Mouse (Mus musculus): Measurements from ENCODE around the gene Ahdc1. TPM values are rescaled to one million over a fixed set of nuclear protein-coding genes. Genes with fewer than 3 reads are reported as not detected.

The Ahdc1 gene
- polyA plus RNA-seq, 1 experiment from 2014 or later = 13.0 TPM

GRCm38 (mm10) chr4:133038521-133039115, 27.6 kb downstream of the Ahdc1 start:
- peak; percentile 79 for DNase-seq (ENCODE audit: low spot score)
- peaks cover 83% of the 10 kb centered on the region for H3K4me1 ChIP-seq
- H3K36me3 ChIP-seq = peaks cover 27% of the 10 kb centered on the region
- peak overlapping the region; percentile 79 for H3K4me3 ChIP-seq
- H3K9me3 ChIP-seq (replicated peaks) = no peaks in the 10 kb centered on the region
- H3K27ac ChIP-seq = peak overlapping the region; percentile 93
- under 1% methylated on average over 70 of the region's 76 CpGs for WGBS
- peaks cover 8% of the 10 kb centered on the region; the same call in 1 of the 2 replicates for H3K27me3 ChIP-seq (ENCODE audit: low read depth, poor library complexity, severe bottlenecking)

DNA sequence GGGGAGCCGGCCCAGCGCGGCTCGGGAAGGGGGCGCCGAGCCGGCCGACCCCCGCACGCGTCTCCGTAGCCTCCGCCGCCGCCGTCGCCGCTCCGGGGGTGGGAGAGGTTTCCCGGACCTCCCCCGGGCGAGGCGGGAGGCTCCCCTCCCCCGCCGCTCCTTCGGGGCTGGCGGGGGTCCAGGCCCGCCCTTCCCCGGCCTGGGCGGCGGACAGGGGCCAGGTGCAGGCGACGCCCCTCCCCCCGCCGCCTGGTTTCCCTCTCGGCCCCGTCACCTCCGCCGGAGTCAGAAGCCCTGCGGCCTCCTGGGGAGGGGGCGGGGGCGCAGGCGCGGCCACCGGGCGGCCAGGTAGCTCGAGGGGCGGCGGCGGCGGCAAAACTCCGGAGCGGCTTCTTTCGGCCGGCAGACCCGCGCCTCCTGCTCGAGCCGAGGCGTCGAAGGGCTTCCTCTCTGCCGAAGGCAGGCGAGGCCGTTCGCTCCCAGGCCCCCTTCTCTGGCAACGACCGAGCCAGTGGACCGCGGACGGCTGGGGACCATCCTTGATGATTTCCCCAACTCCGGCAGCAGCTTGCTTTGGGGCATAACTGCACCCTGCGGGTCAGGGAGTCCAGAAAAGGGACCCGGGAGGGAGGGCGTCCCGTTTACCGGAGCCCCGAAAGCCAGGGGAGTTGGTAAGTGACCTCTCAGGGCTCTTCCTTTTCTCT, 28.2 kb downstream of the Ahdc1 start:
- Histone ChIP-seq H3K9me3 (replicated peaks) (no peaks in the 10 kb centered on the region), H3K27ac (peak overlapping the region; percentile 93), H3K4me1 (peaks cover 89% of the 10 kb centered on the region), H3K36me3 (peaks cover 22% of the 10 kb centered on the region), H3K27me3 (ENCODE audit: low read depth, poor library complexity, severe bottlenecking) (peaks cover 8% of the 10 kb centered on the region; the same call in 1 of the 2 replicates), H3K4me3 (peak overlapping the region; percentile 79)
- WGBS = under 1% methylated on average over 69 of the region's 77 CpGs
- peak; percentile 80 for DNase-seq (ENCODE audit: low spot score)

GRCm38 (mm10) chr4:133039832-133040231, 28.8 kb downstream of the Ahdc1 start:
- DNase-seq (ENCODE audit: low spot score) = no peak
- no peaks in the 10 kb centered on the region for H3K9me3 ChIP-seq (replicated peaks)
- 1% methylated on average over 18 of the region's 18 CpGs for WGBS

GRCm38 (mm10) chr4:133040241-133040904, 29.3 kb downstream of the Ahdc1 start:
- Histone ChIP-seq H3K4me3 (peak overlapping the region; percentile 79), H3K4me1 (peaks cover 92% of the 10 kb centered on the region), H3K27me3 (ENCODE audit: low read depth, poor library complexity, severe bottlenecking) (peaks cover 8% of the 10 kb centered on the region; the same call in 1 of the 2 replicates), H3K36me3 (peaks cover 13% of the 10 kb centered on the region; the same call in 1 of the 2 replicates), H3K27ac (peak overlapping the region; percentile 93), H3K9me3 (replicated peaks) (no peaks in the 10 kb centered on the region)
- 17% methylated on average over 14 of the region's 14 CpGs for WGBS
- DNase-seq (ENCODE audit: low spot score) = no peak

More at GRCm38 (mm10) chr4:133039832-133040231, 28.8 kb downstream of the Ahdc1 start:
- H3K27ac ChIP-seq = peak overlapping the region; percentile 93
- peaks cover 17% of the 10 kb centered on the region; the same call in 1 of the 2 replicates for H3K36me3 ChIP-seq
- H3K27me3 ChIP-seq (ENCODE audit: low read depth, poor library complexity, severe bottlenecking) = peaks cover 8% of the 10 kb centered on the region; the same call in 1 of the 2 replicates
- peak overlapping the region; percentile 79 for H3K4me3 ChIP-seq
- peaks cover 91% of the 10 kb centered on the region for H3K4me1 ChIP-seq

DNA sequence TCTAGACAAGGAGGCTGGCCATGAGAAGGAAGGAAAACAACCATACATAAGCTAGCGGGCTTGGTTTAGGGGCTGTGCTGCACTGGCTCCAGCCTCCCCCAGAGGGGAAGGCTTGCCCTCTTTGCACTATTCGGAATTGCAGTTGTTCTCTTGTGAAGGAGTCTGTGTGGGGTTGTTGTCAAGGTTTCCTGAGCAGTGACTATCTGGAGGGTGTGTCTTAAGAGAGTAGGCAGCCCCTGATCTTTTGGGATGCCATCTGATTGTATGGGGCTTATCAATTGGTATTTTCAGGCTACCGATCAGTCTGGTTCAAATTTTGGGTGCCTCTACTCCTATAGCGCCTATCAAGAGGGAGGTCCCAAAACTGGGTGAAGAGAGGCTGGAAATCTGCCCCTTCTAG, 31.2 kb downstream of the Ahdc1 start:
- peak; percentile 49 for DNase-seq (ENCODE audit: low spot score)
- H3K9me3 ChIP-seq (replicated peaks) = no peaks in the 10 kb centered on the region
- H3K4me3 ChIP-seq = peak overlapping the region; percentile 79
- WGBS = 4% methylated on average over 4 of the region's 4 CpGs
- peaks cover 6% of the 10 kb centered on the region; the same call in 1 of the 2 replicates for H3K36me3 ChIP-seq
- H3K4me1 ChIP-seq = peaks cover 100% of the 10 kb centered on the region
- peaks cover 6% of the 10 kb centered on the region; the same call in 1 of the 2 replicates for H3K27me3 ChIP-seq (ENCODE audit: low read depth, poor library complexity, severe bottlenecking)
- peak overlapping the region; percentile 88 for H3K27ac ChIP-seq

DNA sequence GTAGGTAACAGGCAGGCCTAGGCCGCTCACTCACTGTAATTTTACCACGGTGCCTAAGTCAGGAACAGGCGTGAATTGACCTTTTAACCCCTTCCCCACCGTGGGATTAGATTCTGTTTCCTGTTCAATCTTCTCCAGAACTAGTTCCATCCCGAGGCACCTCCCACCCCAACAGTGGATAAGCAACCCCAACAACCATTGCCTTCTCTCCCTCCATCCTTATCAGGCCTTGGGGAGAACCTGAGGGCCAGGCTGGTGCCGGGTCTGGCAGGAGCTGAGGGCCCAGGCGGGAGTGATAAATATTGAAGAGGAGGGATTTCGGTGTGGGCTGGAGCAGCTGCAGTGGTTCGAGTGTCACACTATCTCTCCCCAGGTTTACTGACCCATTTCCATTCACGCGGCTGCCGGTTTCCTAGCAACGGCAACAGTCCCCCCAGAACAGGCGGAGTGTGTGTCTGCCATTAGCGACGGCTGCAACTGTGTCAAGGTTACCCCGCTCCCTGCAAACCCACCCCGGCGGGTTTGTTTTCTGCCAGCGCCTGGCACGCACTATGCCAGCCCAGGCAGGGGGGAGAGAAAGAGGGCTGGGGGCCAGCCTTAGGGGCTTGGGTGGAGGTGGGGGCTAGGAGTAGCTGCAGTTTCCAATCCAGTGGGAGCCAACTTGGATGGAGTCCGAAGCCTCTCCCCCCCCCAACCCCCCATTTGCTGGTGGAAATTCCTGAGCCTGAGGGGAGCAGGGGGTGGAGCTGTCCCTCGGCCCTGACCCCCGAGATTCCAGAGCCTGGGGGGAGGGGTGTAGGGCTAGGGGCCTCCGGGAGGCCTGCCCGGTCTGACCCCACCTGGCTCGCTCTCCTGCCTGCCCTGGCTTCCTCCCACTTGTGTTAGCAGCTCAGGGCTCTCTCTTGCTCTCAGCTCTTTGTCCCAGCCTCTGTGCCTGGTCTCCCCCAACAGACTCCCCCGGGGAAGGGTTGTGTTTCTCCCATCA, 31.9 kb downstream of the Ahdc1 start:
- peaks cover 3% of the 10 kb centered on the region; the same call in 1 of the 2 replicates for H3K36me3 ChIP-seq
- H3K4me3 ChIP-seq = peak overlapping the region; percentile 79
- peak; percentile 73 for DNase-seq (ENCODE audit: low spot score)
- peaks cover 100% of the 10 kb centered on the region for H3K4me1 ChIP-seq
- no peaks in the 10 kb centered on the region for H3K9me3 ChIP-seq (replicated peaks)
- no peaks in the 10 kb centered on the region for H3K27me3 ChIP-seq (ENCODE audit: low read depth, poor library complexity, severe bottlenecking)
- under 1% methylated on average over 28 of the region's 28 CpGs for WGBS
- peak overlapping the region; percentile 88 for H3K27ac ChIP-seq

- peak; percentile 47 for DNase-seq (ENCODE audit: low spot score)
- peak overlapping the region; percentile 79 for H3K4me3 ChIP-seq
- WGBS = 10% methylated on average over 6 of the region's 6 CpGs
- H3K9me3 ChIP-seq (replicated peaks) = no peaks in the 10 kb centered on the region
- peaks cover 100% of the 10 kb centered on the region for H3K4me1 ChIP-seq
- no peaks in the 10 kb centered on the region for H3K27me3 ChIP-seq (ENCODE audit: low read depth, poor library complexity, severe bottlenecking)
- H3K36me3 ChIP-seq = peaks cover 3% of the 10 kb centered on the region; the same call in 1 of the 2 replicates
- H3K27ac ChIP-seq = peak overlapping the region; percentile 88
Measured at GRCm38 (mm10) chr4:133043798-133044646, 33.0 kb downstream of the Ahdc1 start.

GRCm38 (mm10) chr4:133044647-133045094, 33.6 kb downstream of the Ahdc1 start:
- 0% methylated on average over 6 of the region's 6 CpGs for WGBS
- Histone ChIP-seq H3K27ac (peak overlapping the region; percentile 88), H3K27me3 (ENCODE audit: low read depth, poor library complexity, severe bottlenecking) (no peaks in the 10 kb centered on the region), H3K9me3 (replicated peaks) (no peaks in the 10 kb centered on the region), H3K4me1 (peaks cover 100% of the 10 kb centered on the region), H3K4me3 (peak overlapping the region; percentile 79), H3K36me3 (0 out of 2 replicates have a peak, but pooled peaks cover 4% of the 10 kb centered on the region)
- peak; percentile 52 for DNase-seq (ENCODE audit: low spot score)

GRCm38 (mm10) chr4:133045771-133046474, 34.9 kb downstream of the Ahdc1 start:
- Histone ChIP-seq H3K9me3 (replicated peaks) (no peaks in the 10 kb centered on the region), H3K27me3 (ENCODE audit: low read depth, poor library complexity, severe bottlenecking) (no peaks in the 10 kb centered on the region), H3K27ac (peak overlapping the region; percentile 88), H3K36me3 (0 out of 2 replicates have a peak, but pooled peaks cover 4% of the 10 kb centered on the region), H3K4me1 (peaks cover 100% of the 10 kb centered on the region), H3K4me3 (peak overlapping the region; percentile 23; the same call in 1 of the 2 replicates)
- peak; percentile 33 for DNase-seq (ENCODE audit: low spot score)
- WGBS = 32% methylated on average over 11 of the region's 11 CpGs

- peak overlapping the region; percentile 23 for H3K4me3 ChIP-seq
- no peaks in the 10 kb centered on the region for H3K9me3 ChIP-seq (replicated peaks)
- peak overlapping the region; percentile 88 for H3K27ac ChIP-seq
- DNase-seq (ENCODE audit: low spot score) = no peak
- H3K27me3 ChIP-seq (ENCODE audit: low read depth, poor library complexity, severe bottlenecking) = no peaks in the 10 kb centered on the region
- 0 out of 2 replicates have a peak, but pooled peaks cover 4% of the 10 kb centered on the region for H3K36me3 ChIP-seq
- WGBS = 16% methylated on average over 12 of the region's 12 CpGs
- peaks cover 100% of the 10 kb centered on the region for H3K4me1 ChIP-seq
Measured at GRCm38 (mm10) chr4:133046691-133047352, 35.8 kb downstream of the Ahdc1 start.
